Comparison of ENCODE assay signal across 11 mouse cellular contexts in the genomic region with DNA sequence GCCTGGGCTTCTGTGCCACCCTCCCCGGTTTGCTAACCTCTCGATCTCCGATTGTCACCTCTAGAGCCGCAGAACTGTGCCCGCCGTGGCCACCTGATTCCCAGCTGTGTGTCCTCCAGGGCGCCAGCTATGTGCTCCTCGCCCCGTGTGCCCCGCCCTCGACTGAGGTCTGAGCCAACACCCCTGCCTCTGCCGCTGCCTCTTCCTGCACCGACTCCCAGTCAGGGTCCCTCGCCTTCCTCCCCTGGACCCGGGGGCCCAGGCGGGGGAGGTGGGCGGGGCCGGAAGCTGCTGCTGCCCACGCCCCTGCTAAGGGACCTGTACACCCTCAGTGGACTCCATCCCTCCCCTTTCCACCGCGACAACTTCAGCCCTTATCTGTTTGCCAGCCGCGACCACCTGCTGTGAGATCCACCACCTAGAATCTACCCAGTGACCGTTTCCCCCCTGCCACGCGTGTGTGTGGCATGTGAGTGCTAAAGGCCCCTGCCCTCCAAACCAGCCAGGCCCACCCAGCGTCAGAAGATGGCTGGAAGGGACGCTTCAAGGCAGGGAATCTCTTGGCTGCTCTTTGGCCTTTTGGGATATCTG. TPM values are rescaled to one million over a fixed set of nuclear protein-coding genes. Genes with fewer than 3 reads are reported as not detected.
DNase-seq lines count a peak whose midpoint lies in the region; ATAC-seq and TF ChIP-seq lines count a peak whose summit lies in the region.
"Had no signal": no experiment of that assay in that cellular context is flagged by ENCODE, and none has a peak within 500 bp of the region (broad histone marks: within the 10 kb centered on the region; RNA-seq: fewer than 3 reads in every experiment).

No protein-coding gene starts in this region.

- H3K9ac ChIP-seq in forebrain, embryonic 12.5 days = peak overlapping the region; percentile 17; the same call in 1 of the 2 replicates
- no peak overlapping the region for H3K9ac ChIP-seq in forebrain, postnatal 0 days
- no peak overlapping the region for H3K9ac ChIP-seq in liver, postnatal 0 days (replicated peaks)
- H3K9ac ChIP-seq: lung, embryonic 14.5 days had no signal

- intact Hi-C loops in left cerebral cortex, postnatal 4 days (cut with DNase I) = no loop called here
- intact Hi-C loops in left cerebral cortex, postnatal 36 days (cut with DNase I) = no loop called here

- no peak for TF ChIP-seq CTCF in forebrain, postnatal 0 days (IDR thresholded peaks at IDR 0.05; ENCODE audit: low read depth)
- no peak for TF ChIP-seq CTCF in liver, postnatal 0 days (IDR thresholded peaks at IDR 0.05; ENCODE audit: low read depth)

- WGBS in forebrain, embryonic 12.5 days = 5% methylated on average over 27 of the region's 28 CpGs
- WGBS in forebrain, postnatal 0 days = 12% methylated on average over 27 of the region's 28 CpGs
- WGBS in embryonic facial prominence, embryonic 10.5 days = 4% methylated on average over 28 of the region's 28 CpGs
- WGBS in liver, postnatal 0 days (ENCODE audit: insufficient replicate concordance) = 7% methylated on average over 28 of the region's 28 CpGs

- H3K4me2 ChIP-seq in forebrain, embryonic 12.5 days = peak overlapping the region; percentile 32
- no peak overlapping the region for H3K4me2 ChIP-seq in forebrain, postnatal 0 days (ENCODE audit: low read depth)
- H3K4me2 ChIP-seq in liver, postnatal 0 days (ENCODE audit: low read depth, low read length) = peak overlapping the region; percentile 42
- H3K4me2 ChIP-seq: lung, embryonic 14.5 days had no signal

- H3K27me3 ChIP-seq in forebrain, embryonic 12.5 days = peaks cover 35% of the 10 kb centered on the region
- no peaks in the 10 kb centered on the region for H3K27me3 ChIP-seq in forebrain, postnatal 0 days (ENCODE audit: insufficient read depth, low read length)
- H3K27me3 ChIP-seq in embryonic facial prominence, embryonic 10.5 days (replicated peaks; ENCODE audit: low read depth, poor library complexity, severe bottlenecking) = peaks cover 53% of the 10 kb centered on the region
- 0 out of 2 replicates have a peak, but pooled peaks cover 2% of the 10 kb centered on the region for H3K27me3 ChIP-seq in liver, postnatal 0 days (ENCODE audit: insufficient read depth, low read length)

- peaks cover 10% of the 10 kb centered on the region; the same call in 1 of the 2 replicates for H3K4me1 ChIP-seq in forebrain, embryonic 12.5 days
- H3K4me1 ChIP-seq in forebrain, postnatal 0 days (ENCODE audit: insufficient read depth) = no peaks in the 10 kb centered on the region
- H3K4me1 ChIP-seq in embryonic facial prominence, embryonic 10.5 days = peaks cover 17% of the 10 kb centered on the region
- peaks cover 7% of the 10 kb centered on the region; the same call in 1 of the 2 replicates for H3K4me1 ChIP-seq in liver, postnatal 0 days (ENCODE audit: insufficient read depth)

- H3K4me3 ChIP-seq in forebrain, embryonic 12.5 days (replicated peaks) = 0 out of 2 replicates have a peak overlapping the region, but pooled peaks have one; percentile 10
- H3K4me3 ChIP-seq in forebrain, postnatal 0 days (ENCODE audit: low read depth, low read length) = no peak overlapping the region
- peak overlapping the region; percentile 44 for H3K4me3 ChIP-seq in embryonic facial prominence, embryonic 10.5 days
- H3K4me3 ChIP-seq in liver, postnatal 0 days (ENCODE audit: low read depth, low read length) = no peak overlapping the region

- H3K27ac ChIP-seq in forebrain, embryonic 12.5 days = no peak overlapping the region
- H3K27ac ChIP-seq in forebrain, postnatal 0 days (ENCODE audit: low read depth, low read length) = no peak overlapping the region
- H3K27ac ChIP-seq in embryonic facial prominence, embryonic 10.5 days (replicated peaks) = no peak overlapping the region; the same call in 1 of the 2 replicates
- H3K27ac ChIP-seq in liver, postnatal 0 days (ENCODE audit: low read depth) = no peak overlapping the region

- no peak for DNase-seq in forebrain, postnatal 0 days
- DNase-seq in left cerebral cortex, postnatal 4 days = peak; percentile 21
- no peak for DNase-seq in left cerebral cortex, postnatal 36 days (ENCODE audit: low spot score in 2 of 2)
- DNase-seq in embryonic facial prominence, embryonic 10.5 days (ENCODE audit: low spot score) = no peak
- peak; percentile 39 for DNase-seq in liver, postnatal 0 days
- DNase-seq in urinary bladder, postnatal 10 days (ENCODE audit: low spot score) = no peak
- DNase-seq in gastrocnemius, postnatal 10 days = no peak
- DNase-seq: cerebellum, adult 2 months; heart, postnatal 14 days; lung, embryonic 14.5 days had no signal

- TF ChIP-seq EP300 in liver, postnatal 0 days (IDR thresholded peaks at IDR 0.05; ENCODE audit: low read depth) = no peak

- no peak for ATAC-seq in forebrain, embryonic 12.5 days (ENCODE audit: low FRiP score)
- ATAC-seq in forebrain, postnatal 0 days = no peak; the same call in 1 of the 2 replicates
- ATAC-seq in liver, postnatal 0 days = no peak

- H3K9me3 ChIP-seq in forebrain, embryonic 12.5 days = 0 out of 2 replicates have a peak, but pooled peaks cover 3% of the 10 kb centered on the region
- H3K9me3 ChIP-seq in forebrain, postnatal 0 days (ENCODE audit: low read length) = no peaks in the 10 kb centered on the region
- H3K9me3 ChIP-seq in embryonic facial prominence, embryonic 10.5 days = no peaks in the 10 kb centered on the region
- H3K9me3 ChIP-seq in liver, postnatal 0 days (ENCODE audit: low read length) = no peaks in the 10 kb centered on the region

- no peaks in the 10 kb centered on the region for H3K36me3 ChIP-seq in forebrain, embryonic 12.5 days (replicated peaks)
- H3K36me3 ChIP-seq in forebrain, postnatal 0 days (ENCODE audit: insufficient read depth) = peaks cover 20% of the 10 kb centered on the region
- H3K36me3 ChIP-seq in embryonic facial prominence, embryonic 10.5 days (replicated peaks) = no peaks in the 10 kb centered on the region
- H3K36me3 ChIP-seq in liver, postnatal 0 days (replicated peaks; ENCODE audit: insufficient read depth, low read length) = no peaks in the 10 kb centered on the region

RNA-seq across cellular contexts. Expression of gene Swsap1, which starts 7.9 kb away (rescaled TPM):
- 7.4 and 9.5 TPM in 2 replicates for polyA plus RNA-seq in forebrain, embryonic 12.5 days (2016; fragmentation: Nextera tagmentation; extraction: Ambion mirVana)
- 28.2 and 37.7 TPM in 2 replicates for total RNA-seq in forebrain, postnatal 0 days (2014; rRNA removed)
- polyA plus RNA-seq in forebrain, postnatal 0 days (2015; fragmentation: Nextera tagmentation; extraction: Ambion mirVana) = 7.0 and 7.3 TPM in 2 replicates
- total RNA-seq in left cerebral cortex, postnatal 4 days (2021) = 10 to 100 TPM; 11.8 to 12.6 TPM
- total RNA-seq in left cerebral cortex, postnatal 36 days (2021) = 10 to 100 TPM; 14.8 to 15.2 TPM
- polyA plus RNA-seq in embryonic facial prominence, embryonic 10.5 days (2016; fragmentation: Nextera tagmentation; extraction: Ambion mirVana) = 7.1 and 8.0 TPM in 2 replicates
- 2.3 and 2.6 TPM in 2 replicates for polyA plus RNA-seq in liver, postnatal 0 days (2015; fragmentation: Nextera tagmentation; extraction: Ambion mirVana)
- 1 to 10 TPM; 3.1 to 3.6 TPM for total RNA-seq in gastrocnemius, postnatal 10 days (2021)

RNA-seq across cellular contexts. Expression of gene Plppr2, which starts 10.8 kb away (rescaled TPM):
- 37.0 and 40.9 TPM in 2 replicates for polyA plus RNA-seq in forebrain, embryonic 12.5 days (2016; fragmentation: Nextera tagmentation; extraction: Ambion mirVana)
- 97.9 and 108 TPM in 2 replicates for total RNA-seq in forebrain, postnatal 0 days (2014; rRNA removed)
- polyA plus RNA-seq in forebrain, postnatal 0 days (2015; fragmentation: Nextera tagmentation; extraction: Ambion mirVana) = 122 and 144 TPM in 2 replicates
- total RNA-seq in left cerebral cortex, postnatal 4 days (2021) = 100 to 1,000 TPM; 199 to 225 TPM
- total RNA-seq in left cerebral cortex, postnatal 36 days (2021) = 100 to 1,000 TPM; 193 to 201 TPM
- 9.5 and 9.6 TPM in 2 replicates for polyA plus RNA-seq in embryonic facial prominence, embryonic 10.5 days (2016; fragmentation: Nextera tagmentation; extraction: Ambion mirVana)
- 0.70 and 1.0 TPM in 2 replicates for polyA plus RNA-seq in liver, postnatal 0 days (2015; fragmentation: Nextera tagmentation; extraction: Ambion mirVana)
- 1 to 10 TPM; 2.3 to 3.3 TPM for total RNA-seq in gastrocnemius, postnatal 10 days (2021)

RNA-seq across cellular contexts. Expression of gene Epor, which starts 15.7 kb away (rescaled TPM):
- 2.0 and 4.1 TPM in 2 replicates for polyA plus RNA-seq in forebrain, embryonic 12.5 days (2016; fragmentation: Nextera tagmentation; extraction: Ambion mirVana)
- total RNA-seq in forebrain, postnatal 0 days (2014; rRNA removed) = 0.24 and 1.0 TPM in 2 replicates
- polyA plus RNA-seq in forebrain, postnatal 0 days (2015; fragmentation: Nextera tagmentation; extraction: Ambion mirVana) = 2.2 and 2.4 TPM in 2 replicates
- total RNA-seq in left cerebral cortex, postnatal 4 days (2021) = 1 to 10 TPM; 1.9 to 2.4 TPM
- 10 to 100 TPM in 1 of 2 experiments, 1 to 10 TPM in 1; 7.7 to 11.6 TPM for total RNA-seq in left cerebral cortex, postnatal 36 days (2021)
- 7.9 and 8.6 TPM in 2 replicates for polyA plus RNA-seq in embryonic facial prominence, embryonic 10.5 days (2016; fragmentation: Nextera tagmentation; extraction: Ambion mirVana)
- 40.6 and 41.6 TPM in 2 replicates for polyA plus RNA-seq in liver, postnatal 0 days (2015; fragmentation: Nextera tagmentation; extraction: Ambion mirVana)
- 1 to 10 TPM; 3.8 to 5.5 TPM for total RNA-seq in gastrocnemius, postnatal 10 days (2021)

RNA-seq across cellular contexts. Expression of gene Tmem205, which starts 20.3 kb away (rescaled TPM):
- polyA plus RNA-seq in forebrain, embryonic 12.5 days (2016; fragmentation: Nextera tagmentation; extraction: Ambion mirVana) = 32.9 and 33.3 TPM in 2 replicates
- total RNA-seq in forebrain, postnatal 0 days (2014; rRNA removed) = 42.0 and 47.1 TPM in 2 replicates
- polyA plus RNA-seq in forebrain, postnatal 0 days (2015; fragmentation: Nextera tagmentation; extraction: Ambion mirVana) = 52.8 and 65.9 TPM in 2 replicates
- 10 to 100 TPM; 28.1 to 31.6 TPM for total RNA-seq in left cerebral cortex, postnatal 4 days (2021)
- total RNA-seq in left cerebral cortex, postnatal 36 days (2021) = 10 to 100 TPM; 32.8 to 38.5 TPM
- polyA plus RNA-seq in embryonic facial prominence, embryonic 10.5 days (2016; fragmentation: Nextera tagmentation; extraction: Ambion mirVana) = 31.1 and 33.1 TPM in 2 replicates
- polyA plus RNA-seq in liver, postnatal 0 days (2015; fragmentation: Nextera tagmentation; extraction: Ambion mirVana) = 222 and 246 TPM in 2 replicates
- 10 to 100 TPM; 13.0 to 16.9 TPM for total RNA-seq in gastrocnemius, postnatal 10 days (2021)

RNA-seq across cellular contexts. Expression of gene Ccdc159, which starts 20.4 kb away (rescaled TPM):
- polyA plus RNA-seq in forebrain, embryonic 12.5 days (2016; fragmentation: Nextera tagmentation; extraction: Ambion mirVana) = 5.2 and 5.8 TPM in 2 replicates
- 8.6 and 13.6 TPM in 2 replicates for total RNA-seq in forebrain, postnatal 0 days (2014; rRNA removed)
- polyA plus RNA-seq in forebrain, postnatal 0 days (2015; fragmentation: Nextera tagmentation; extraction: Ambion mirVana) = 3.5 and 4.1 TPM in 2 replicates
- 10 to 100 TPM; 18.5 to 20.8 TPM for total RNA-seq in left cerebral cortex, postnatal 4 days (2021)
- total RNA-seq in left cerebral cortex, postnatal 36 days (2021) = 10 to 100 TPM; 13.0 to 20.1 TPM
- polyA plus RNA-seq in embryonic facial prominence, embryonic 10.5 days (2016; fragmentation: Nextera tagmentation; extraction: Ambion mirVana) = 3.3 and 3.5 TPM in 2 replicates
- 0.81 and 1.1 TPM in 2 replicates for polyA plus RNA-seq in liver, postnatal 0 days (2015; fragmentation: Nextera tagmentation; extraction: Ambion mirVana)
- under 1 TPM; 0.45 to 0.97 TPM for total RNA-seq in gastrocnemius, postnatal 10 days (2021)

Comparison
In these comparisons a context has a peak if more than half of its experiments do, and no peak if none do; other contexts are left out.
1. H3K4me3 ChIP-seq: peak in forebrain, embryonic 12.5 days (single experiment) and embryonic facial prominence, embryonic 10.5 days (single experiment); none in forebrain, postnatal 0 days (single experiment) and liver, postnatal 0 days (single experiment).
2. DNase-seq: peak in left cerebral cortex, postnatal 4 days (single experiment) and liver, postnatal 0 days (single experiment); none in forebrain, postnatal 0 days (single experiment), left cerebral cortex, postnatal 36 days (0 of 2), embryonic facial prominence, embryonic 10.5 days (single experiment), urinary bladder, postnatal 10 days (single experiment) and gastrocnemius, postnatal 10 days (single experiment).
3. RNA of gene Plppr2, which starts 10.8 kb away (total RNA-seq): 199 to 225 TPM in left cerebral cortex, postnatal 4 days, 193 to 201 TPM in left cerebral cortex, postnatal 36 days and 97.9 to 108 TPM in forebrain, postnatal 0 days; 2.3 to 3.3 TPM in gastrocnemius, postnatal 10 days; every median in the first group is over 10 times any median in the second.